Mouse (Mus musculus) forebrain, embryonic 12.5 days (tissue): ENCODE results near the gene Tuft1. TPM values are rescaled to one million over a fixed set of nuclear protein-coding genes. Genes with fewer than 3 reads are reported as not detected.
"Not testable (repeated sequence)": the region's sequence is repeated elsewhere in the genome, so short reads cannot be mapped to it uniquely, and the experiment has no call there.

ENCODE experiments used
- ATAC-seq: fragments of 200-750 bp; cut with Nextera tagmentation; 2 replicates; pipeline ENCODE4 v1.8.0; 2017; ENCODE audit warnings: moderate TSS enrichment; ENCODE audit not compliant: low FRiP score
- H3K27ac ChIP-seq: fragments of 300-500 bp; sonication (generic); 2 replicates; pipeline ENCODE4 v1.5.1; 2016; ENCODE audit warnings: mild to moderate bottlenecking
- H3K27me3 ChIP-seq: fragments of 300-500 bp; sonication (generic); 2 replicates; pipeline ENCODE4 v1.6.1; 2016; ENCODE audit warnings: mild to moderate bottlenecking
- H3K36me3 ChIP-seq: fragments of 300-500 bp; sonication (generic); replicated peaks from 2 replicates; pipeline ENCODE4 v1.6.1; 2016; ENCODE audit warnings: mild to moderate bottlenecking
- H3K4me1 ChIP-seq: fragments of 300-500 bp; sonication (generic); 2 replicates; pipeline ENCODE4 v1.6.1; 2016
- H3K4me2 ChIP-seq: fragments of 300-500 bp; sonication (generic); 2 replicates; pipeline ENCODE4 v1.6.1; 2016; ENCODE audit warnings: mild to moderate bottlenecking, moderate library complexity
- H3K4me3 ChIP-seq: fragments of 300-500 bp; sonication (generic); replicated peaks from 2 replicates; pipeline ENCODE4 v1.5.1; 2016; ENCODE audit warnings: mild to moderate bottlenecking
- H3K9ac ChIP-seq: fragments of 300-500 bp; sonication (generic); 2 replicates; pipeline ENCODE4 v1.6.1; 2016; ENCODE audit warnings: mild to moderate bottlenecking
- H3K9me3 ChIP-seq: fragments of 300-500 bp; sonication (generic); 2 replicates; pipeline ENCODE4 v1.6.1; 2016
- WGBS: fragments of 180-500 bp; shearing (Covaris S2); methylation state at CpG from one replicate; pipeline ENCODE4 v1.1.7; 2016; 5-methylcytosine and 5-hydroxymethylcytosine counted together
- polyA plus RNA-seq: library from polyadenylated mRNA; unstranded; fragments of >200 nt; fragmentation: Nextera tagmentation; extraction: Ambion mirVana; gene quantifications from 2 replicates; pipeline ENCODE4 v1.2.1, GENCODE M21; 2016

Tuft1 gene
- polyA plus RNA-seq, 1 experiment from 2014 or later: 3.2 TPM

GRCm38 (mm10) chr3:94685989-94686772, 27.5 kb upstream of the Tuft1 start:
- not testable (repeated sequence) for H3K4me3 ChIP-seq, ATAC-seq, H3K9ac ChIP-seq, H3K4me1 ChIP-seq, H3K4me2 ChIP-seq, H3K36me3 ChIP-seq, H3K27me3 ChIP-seq, H3K9me3 ChIP-seq, H3K27ac ChIP-seq
- 89% methylated on average over 8 of the region's 8 CpGs for WGBS

DNA sequence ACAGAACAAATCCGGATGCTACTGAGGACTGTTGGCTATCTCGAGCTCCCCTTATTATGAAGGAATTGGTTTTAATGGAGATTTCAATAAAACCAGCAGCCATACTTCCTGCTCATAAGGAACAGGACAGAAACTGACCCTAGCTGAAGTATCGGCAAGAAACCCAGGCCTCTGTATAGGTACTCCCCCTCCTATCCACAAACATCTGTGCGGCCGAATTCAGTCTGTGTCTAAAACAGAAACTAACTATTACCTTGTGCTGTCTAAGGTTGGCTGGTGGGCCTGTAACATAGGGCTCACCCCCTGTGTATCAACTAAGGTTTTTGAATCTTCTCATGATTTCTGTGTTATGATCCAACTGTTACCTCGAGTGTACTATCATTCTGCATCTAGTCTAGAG, 25.0 kb upstream of the Tuft1 start:
- Histone ChIP-seq H3K4me3 (no peak overlapping the region), H3K36me3 (no peaks in the 10 kb centered on the region), H3K9me3 (no peaks in the 10 kb centered on the region), H3K27ac (no peak overlapping the region), H3K4me2 (no peak overlapping the region), H3K4me1 (no peaks in the 10 kb centered on the region), H3K9ac (no peak overlapping the region), H3K27me3 (no peaks in the 10 kb centered on the region; the same call in 1 of the 2 replicates)
- no peak for ATAC-seq
- WGBS: 87% methylated on average over 6 of the region's 6 CpGs

DNA sequence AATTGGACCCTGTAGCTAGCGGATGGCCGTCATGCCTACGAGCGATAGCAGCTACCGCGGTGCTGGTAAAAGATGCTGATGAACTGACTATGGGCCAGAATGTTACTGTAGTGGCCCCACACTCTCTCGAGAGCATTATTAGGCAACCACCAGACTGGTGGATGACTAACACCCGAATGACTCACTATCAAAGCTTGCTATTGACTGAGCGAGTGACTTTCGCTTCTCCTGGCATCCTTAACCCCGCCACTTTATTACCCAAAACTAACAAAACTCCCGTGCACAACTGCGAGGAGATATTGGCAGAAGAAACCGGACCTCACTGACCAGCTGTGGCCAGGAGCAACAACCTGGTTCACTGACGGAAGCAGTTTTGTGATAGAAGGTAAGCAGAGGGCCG, 22.1 kb upstream of the Tuft1 start:
- Histone ChIP-seq H3K9me3 (no peaks in the 10 kb centered on the region), H3K36me3 (no peaks in the 10 kb centered on the region)

DNA sequence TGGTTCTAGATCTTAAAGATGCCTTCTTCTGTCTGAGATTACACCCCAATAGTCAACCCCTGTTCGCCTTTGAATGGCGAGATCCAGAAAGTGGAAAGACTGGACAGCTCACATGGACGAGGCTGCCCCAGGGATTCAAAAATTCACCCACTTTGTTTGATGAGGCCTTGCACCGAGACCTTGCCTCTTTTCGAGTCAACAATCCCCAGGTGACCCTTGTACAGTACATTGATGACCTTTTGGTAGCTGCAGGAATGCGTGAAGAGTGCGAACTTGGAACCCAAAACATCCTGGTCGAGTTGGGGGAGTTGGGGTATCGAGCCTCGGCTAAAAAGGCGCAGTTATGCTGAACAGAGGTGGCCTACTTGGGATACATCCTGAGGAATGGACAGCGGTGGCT, 21.4 kb upstream of the Tuft1 start:
- not testable (repeated sequence) for H3K27ac ChIP-seq, H3K4me3 ChIP-seq, ATAC-seq, H3K4me1 ChIP-seq, H3K27me3 ChIP-seq, H3K4me2 ChIP-seq, H3K9me3 ChIP-seq, H3K9ac ChIP-seq, H3K36me3 ChIP-seq
- 93% methylated on average over 12 of the region's 12 CpGs for WGBS

More for the DNA sequence above, 22.1 kb upstream of the Tuft1 start:
- Histone ChIP-seq H3K27me3 (no peaks in the 10 kb centered on the region; the same call in 1 of the 2 replicates), H3K9ac (no peak overlapping the region), H3K4me1 (no peaks in the 10 kb centered on the region), H3K4me2 (no peak overlapping the region), H3K27ac (no peak overlapping the region), H3K4me3 (no peak overlapping the region)
- 93% methylated on average over 16 of the region's 16 CpGs for WGBS
- ATAC-seq: no peak

- Histone ChIP-seq H3K9ac (no peak overlapping the region), H3K36me3 (no peaks in the 10 kb centered on the region), H3K4me3 (no peak overlapping the region), H3K4me2 (no peak overlapping the region), H3K4me1 (no peaks in the 10 kb centered on the region), H3K9me3 (no peaks in the 10 kb centered on the region), H3K27me3 (no peaks in the 10 kb centered on the region; the same call in 1 of the 2 replicates), H3K27ac (no peak overlapping the region)
- no peak for ATAC-seq
- WGBS: 78% methylated on average over 8 of the region's 8 CpGs
Measured at GRCm38 (mm10) chr3:94679351-94679841, 20.7 kb upstream of the Tuft1 start.

- H3K27ac ChIP-seq, H3K4me2 ChIP-seq, H3K36me3 ChIP-seq, H3K9me3 ChIP-seq, ATAC-seq, H3K9ac ChIP-seq, H3K27me3 ChIP-seq, H3K4me1 ChIP-seq, H3K4me3 ChIP-seq: not testable (repeated sequence)
- WGBS: 86% methylated on average over 9 of the region's 9 CpGs
Measured at GRCm38 (mm10) chr3:94675101-94675500, 16.4 kb upstream of the Tuft1 start.

GRCm38 (mm10) chr3:94665896-94666295, 7.2 kb upstream of the Tuft1 start:
- H3K36me3 ChIP-seq, H3K4me3 ChIP-seq, ATAC-seq, H3K4me1 ChIP-seq, H3K9me3 ChIP-seq, H3K27me3 ChIP-seq, H3K27ac ChIP-seq, H3K9ac ChIP-seq, H3K4me2 ChIP-seq: not testable (repeated sequence)
- 36% methylated on average over 7 of the region's 7 CpGs for WGBS

DNA sequence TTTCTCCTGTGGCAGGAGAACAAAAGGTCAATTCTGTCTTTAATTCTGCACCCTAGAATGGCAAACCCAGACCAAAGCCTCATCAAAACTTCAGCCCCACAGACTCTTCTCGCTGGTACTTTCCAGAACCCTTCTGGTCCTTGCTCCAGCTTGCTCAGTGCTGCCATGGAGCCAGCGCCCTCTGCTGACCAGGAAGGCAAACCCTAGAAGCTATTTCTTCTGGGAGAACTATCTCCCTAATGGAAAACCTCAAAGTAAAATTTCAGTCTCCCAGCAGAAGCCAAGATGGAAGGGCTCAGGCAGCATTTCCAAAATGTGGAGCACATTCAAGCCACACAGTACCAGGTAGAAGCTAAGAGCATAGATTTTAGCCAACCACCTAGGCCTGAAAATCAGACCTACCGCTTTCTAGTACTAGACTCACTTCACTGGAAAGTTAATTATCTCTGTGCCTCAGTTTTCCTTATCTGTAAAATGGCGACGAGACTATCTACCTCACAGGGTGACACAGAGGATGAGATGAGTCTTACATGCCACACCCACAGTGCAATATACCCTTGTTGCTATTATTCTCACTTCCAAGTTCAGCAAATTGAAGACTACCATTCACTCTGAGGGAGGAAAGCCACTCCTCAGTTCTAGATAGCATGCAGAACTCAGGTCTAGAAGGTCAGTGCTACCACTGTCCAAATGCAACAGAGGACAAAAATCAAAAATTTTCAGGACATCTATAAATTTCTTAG, 6.6 kb upstream of the Tuft1 start:
- not testable (repeated sequence) for H3K4me1 ChIP-seq, ATAC-seq, H3K9me3 ChIP-seq, H3K27ac ChIP-seq, H3K36me3 ChIP-seq, H3K4me2 ChIP-seq, H3K27me3 ChIP-seq, H3K9ac ChIP-seq, H3K4me3 ChIP-seq
- 59% methylated on average over 5 of the region's 5 CpGs for WGBS

- not testable (repeated sequence) for H3K9me3 ChIP-seq, H3K4me2 ChIP-seq, H3K4me1 ChIP-seq, H3K27ac ChIP-seq, H3K9ac ChIP-seq, H3K4me3 ChIP-seq, H3K36me3 ChIP-seq, ATAC-seq
- 91% methylated on average over 2 of the region's 2 CpGs for WGBS
- H3K27me3 ChIP-seq: peaks cover 16% of the 10 kb centered on the region
Measured at GRCm38 (mm10) chr3:94660841-94661240, 2.2 kb upstream of the Tuft1 start.

GRCm38 (mm10) chr3:94659142-94659748, 573 bp upstream of the Tuft1 start:
- 26% methylated on average over 8 of the region's 10 CpGs for WGBS
- not testable (repeated sequence) for H3K4me3 ChIP-seq, H3K9ac ChIP-seq, H3K36me3 ChIP-seq, H3K4me1 ChIP-seq, H3K27ac ChIP-seq, H3K9me3 ChIP-seq
- Histone ChIP-seq H3K4me2 (peak overlapping the region; percentile 17; the same call in 1 of the 2 replicates), H3K27me3 (peaks cover 16% of the 10 kb centered on the region)
- peak; percentile 49; the same call in 1 of the 2 replicates for ATAC-seq

GRCm38 (mm10) chr3:94657852-94658739, 576 bp downstream of the Tuft1 start:
- H3K4me3 ChIP-seq: peak overlapping the region; percentile 37
- not testable (repeated sequence) for H3K9me3 ChIP-seq, H3K36me3 ChIP-seq, H3K4me1 ChIP-seq, H3K9ac ChIP-seq, H3K27ac ChIP-seq
- peak; percentile 67 for ATAC-seq
- peaks cover 16% of the 10 kb centered on the region for H3K27me3 ChIP-seq
- peak overlapping the region; percentile 59 for H3K4me2 ChIP-seq
- WGBS: 3% methylated on average over 24 of the region's 47 CpGs

DNA sequence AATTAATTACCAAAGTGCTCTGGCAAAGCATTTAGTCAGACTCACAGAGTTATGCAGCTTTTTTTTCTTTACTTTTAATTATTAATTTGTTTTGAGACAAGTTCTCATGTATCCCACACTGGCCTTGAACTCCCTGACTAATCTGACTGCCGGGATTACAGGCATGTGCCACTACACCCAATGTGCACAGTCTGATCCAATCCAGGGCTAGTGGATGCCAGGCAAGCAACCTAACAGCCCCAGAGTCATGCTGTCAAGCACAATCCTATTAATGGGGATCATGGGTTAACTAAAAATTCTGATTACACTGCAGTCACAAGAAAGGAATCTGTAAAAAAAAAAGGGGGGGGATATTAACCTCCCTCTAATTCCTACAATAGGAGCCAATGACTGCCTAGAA, 4.7 kb downstream of the Tuft1 start:
- not testable (repeated sequence) for H3K36me3 ChIP-seq, H3K4me2 ChIP-seq, H3K27ac ChIP-seq, ATAC-seq, H3K4me3 ChIP-seq, H3K4me1 ChIP-seq, H3K27me3 ChIP-seq, H3K9ac ChIP-seq, H3K9me3 ChIP-seq
- 77% methylated on average over 1 of the region's 1 CpGs for WGBS
